Mouse (Mus musculus): ENCODE results near the gene Ddx31.

GRCm38 (mm10) chr2:28882047-28882446 lies 41.8 kb downstream of the Ddx31 start:
- no peak for TF ChIP-seq FLI1 (IDR thresholded peaks at IDR 0.05; ENCODE audit: low read length)
- no peak for TF ChIP-seq GATA1 (IDR thresholded peaks at IDR 0.05; ENCODE audit: borderline replicate concordance, low read length)
